Mouse (Mus musculus) lung, postnatal 0 days (tissue): ENCODE measurements around the gene Tmem235. TPM values are rescaled to one million over a fixed set of nuclear protein-coding genes. Genes with fewer than 3 reads are reported as not detected.
"Not testable (repeated sequence)": the region's sequence is repeated elsewhere in the genome, so short reads cannot be mapped to it uniquely, and the experiment has no call there.

ENCODE experiments used
- ATAC-seq: fragments of 200-750 bp; cut with Nextera tagmentation; 2 replicates; pipeline ENCODE4 v1.8.0; 2017; ENCODE audit warnings: moderate library complexity
- DNase-seq: peaks from one replicate; pipeline ENCODE4 v3.0.0-alpha.2; 2016; ENCODE audit warnings: low spot score
- H3K27ac ChIP-seq: fragments of 300-500 bp; sonication (generic); 2 replicates; pipeline ENCODE4 v1.5.1; 2014; ENCODE audit warnings: antibody characterized with exemption, mild to moderate bottlenecking, low read length, mixed read lengths
- H3K27me3 ChIP-seq: fragments of 300-500 bp; sonication (generic); replicated peaks from 2 replicates; pipeline ENCODE4 v1.6.1; 2014; ENCODE audit warnings: low read length, mixed read lengths; ENCODE audit not compliant: insufficient read depth
- H3K36me3 ChIP-seq: fragments of 300-500 bp; sonication (generic); 2 replicates; pipeline ENCODE4 v1.6.1; 2014; ENCODE audit warnings: low read length, mixed read lengths; ENCODE audit not compliant: insufficient read depth
- H3K4me1 ChIP-seq: fragments of 300-500 bp; sonication (generic); 2 replicates; pipeline ENCODE4 v1.6.1; 2014; ENCODE audit warnings: antibody characterized with exemption, low read depth, low read length, mixed read lengths; ENCODE audit not compliant: insufficient read depth
- H3K4me2 ChIP-seq: fragments of 300-500 bp; sonication (generic); replicated peaks from 2 replicates; pipeline ENCODE4 v1.6.1; 2014; ENCODE audit warnings: low read depth, mild to moderate bottlenecking, low read length, moderate library complexity, mixed read lengths
- H3K4me3 ChIP-seq: fragments of 300-500 bp; sonication (generic); 2 replicates; pipeline ENCODE4 v1.5.1; 2014; ENCODE audit warnings: low read depth, low read length
- H3K9ac ChIP-seq: fragments of 300-500 bp; sonication (generic); replicated peaks from 2 replicates; pipeline ENCODE4 v1.6.1; 2014; ENCODE audit warnings: low read depth, mild to moderate bottlenecking
- H3K9me3 ChIP-seq: fragments of 300-500 bp; sonication (generic); 2 replicates; pipeline ENCODE4 v1.6.1; 2016; ENCODE audit warnings: low read length, mixed read lengths
- CTCF ChIP-seq: IDR thresholded peaks from 2 replicates; pipeline ENCODE4 v1.5.1; 2016; ENCODE audit warnings: antibody characterized with exemption, mild to moderate bottlenecking
- EP300 ChIP-seq: IDR thresholded peaks from 2 replicates; pipeline ENCODE4 v1.6.1; 2016; ENCODE audit warnings: antibody characterized with exemption, mild to moderate bottlenecking, control low read depth
- WGBS: fragments of 180-500 bp; shearing (Covaris S2); extraction: QIAGEN DNeasy Blood & Tissue Kit; methylation state at CpG from one replicate; pipeline ENCODE4 v1.1.7; 2014; 5-methylcytosine and 5-hydroxymethylcytosine counted together
- polyA plus RNA-seq: library from polyadenylated mRNA; unstranded; fragments of >200 nt; fragmentation: Nextera tagmentation; extraction: Ambion mirVana; gene quantifications from 2 replicates; pipeline ENCODE4 v1.2.1, GENCODE M21; 2015

Gene Tmem235
- polyA plus RNA-seq, 1 experiment from 2014 or later: not detected

- DNase-seq (peak; percentile 75), ATAC-seq (peak; percentile 40)
- Histone ChIP-seq H3K27ac (peak overlapping the region; percentile 73), H3K9me3 (no peaks in the 10 kb centered on the region), H3K4me1 (peaks cover 44% of the 10 kb centered on the region), H3K4me2 (no peak overlapping the region), H3K36me3 (no peaks in the 10 kb centered on the region), H3K9ac (no peak overlapping the region), H3K27me3 (no peaks in the 10 kb centered on the region), H3K4me3 (no peak overlapping the region)
- TF ChIP-seq CTCF: peak; percentile 5; the same call in 1 of the 2 replicates
- TF ChIP-seq EP300: peak; percentile 52
- 40% methylated on average over 9 of the region's 9 CpGs for WGBS
Measured at GRCm38 (mm10) chr11:117830401-117830800, 30.2 kb upstream of the Tmem235 start.

GRCm38 (mm10) chr11:117832086-117832969 is 28.2 kb upstream of the Tmem235 start:
- peak overlapping the region; percentile 19; the same call in 1 of the 2 replicates for H3K4me3 ChIP-seq
- H3K27me3 ChIP-seq: no peaks in the 10 kb centered on the region
- no peak overlapping the region for H3K9ac ChIP-seq
- H3K9me3 ChIP-seq: no peaks in the 10 kb centered on the region
- WGBS: 19% methylated on average over 28 of the region's 28 CpGs
- DNase-seq (peak; percentile 89), ATAC-seq (peak; percentile 63)
- H3K36me3 ChIP-seq: no peaks in the 10 kb centered on the region
- TF ChIP-seq CTCF (peak; percentile 86), EP300 (no peak)
- no peak overlapping the region for H3K27ac ChIP-seq
- H3K4me2 ChIP-seq: peak overlapping the region; percentile 47
- H3K4me1 ChIP-seq: peaks cover 33% of the 10 kb centered on the region; the same call in 1 of the 2 replicates

- H3K4me3 ChIP-seq, DNase-seq, H3K4me2 ChIP-seq, H3K9me3 ChIP-seq, ATAC-seq, H3K27ac ChIP-seq, H3K27me3 ChIP-seq, H3K36me3 ChIP-seq, H3K9ac ChIP-seq: not testable (repeated sequence)
- WGBS: 89% methylated on average over 4 of the region's 6 CpGs
- H3K4me1 ChIP-seq: peaks cover 25% of the 10 kb centered on the region; the same call in 1 of the 2 replicates
Measured at GRCm38 (mm10) chr11:117833509-117833908, 27.0 kb upstream of the Tmem235 start.

GRCm38 (mm10) chr11:117834086-117834485 is 26.5 kb upstream of the Tmem235 start:
- no peak for ATAC-seq
- TF ChIP-seq EP300 (no peak), CTCF (no peak)
- H3K9ac ChIP-seq: no peak overlapping the region
- DNase-seq: no peak
- WGBS: 79% methylated on average over 8 of the region's 8 CpGs
- no peak overlapping the region for H3K4me2 ChIP-seq
- H3K27me3 ChIP-seq: no peaks in the 10 kb centered on the region
- H3K36me3 ChIP-seq: no peaks in the 10 kb centered on the region
- no peak overlapping the region for H3K27ac ChIP-seq
- H3K9me3 ChIP-seq: no peaks in the 10 kb centered on the region
- H3K4me3 ChIP-seq: no peak overlapping the region
- H3K4me1 ChIP-seq: peaks cover 19% of the 10 kb centered on the region; the same call in 1 of the 2 replicates

- no peaks in the 10 kb centered on the region for H3K36me3 ChIP-seq
- no peaks in the 10 kb centered on the region for H3K9me3 ChIP-seq
- TF ChIP-seq CTCF: no peak
- no peak for TF ChIP-seq EP300
- H3K9ac ChIP-seq: no peak overlapping the region
- DNase-seq (peak; percentile 59), ATAC-seq (peak; percentile 55)
- 22% methylated on average over 13 of the region's 13 CpGs for WGBS
- no peak overlapping the region for H3K27ac ChIP-seq
- peak overlapping the region; percentile 35; the same call in 1 of the 2 replicates for H3K4me2 ChIP-seq
- H3K4me3 ChIP-seq: no peak overlapping the region
- peaks cover 4% of the 10 kb centered on the region; the same call in 1 of the 2 replicates for H3K4me1 ChIP-seq
- no peaks in the 10 kb centered on the region for H3K27me3 ChIP-seq
Measured at GRCm38 (mm10) chr11:117836306-117836705, 24.2 kb upstream of the Tmem235 start.

- TF ChIP-seq CTCF (no peak), EP300 (no peak)
- DNase-seq (no peak), ATAC-seq (no peak)
- Histone ChIP-seq H3K36me3 (no peaks in the 10 kb centered on the region), H3K4me1 (no peaks in the 10 kb centered on the region), H3K4me2 (no peak overlapping the region), H3K9ac (no peak overlapping the region), H3K4me3 (no peak overlapping the region), H3K27ac (no peak overlapping the region), H3K9me3 (no peaks in the 10 kb centered on the region), H3K27me3 (no peaks in the 10 kb centered on the region)
- 69% methylated on average over 2 of the region's 2 CpGs for WGBS
Measured at GRCm38 (mm10) chr11:117838572-117838971, 22.0 kb upstream of the Tmem235 start.
